Mouse (Mus musculus) lung, adult 2 months (tissue): ENCODE results near the gene Als2cr12. TPM values are rescaled to one million over a fixed set of nuclear protein-coding genes. Genes with fewer than 3 reads are reported as not detected.

Source experiments
- DNase-seq: peaks from one replicate; pipeline ENCODE4 v3.0.0; 2022
- H3K4me1 ChIP-seq: fragments of 200-500 bp; 2 replicates; pipeline ENCODE4 v1.6.1; 2011; ENCODE audit warnings: low read length; ENCODE audit not compliant: control insufficient read depth, insufficient read depth
- H3K4me3 ChIP-seq: fragments of 200-500 bp; replicated peaks from 2 replicates; pipeline ENCODE3; 2011; ENCODE audit warnings: low read depth, mild to moderate bottlenecking, control low read depth, low read length; ENCODE audit errors: extremely low read depth
- CTCF ChIP-seq: fragments of 200-500 bp; IDR thresholded peaks from 2 replicates; pipeline ENCODE4 v1.5.1; 2011; ENCODE audit warnings: mild to moderate bottlenecking, low read length, control low read depth; ENCODE audit not compliant: insufficient read depth
- POLR2A ChIP-seq: fragments of 200-500 bp; IDR thresholded peaks from 2 replicates; pipeline ENCODE4 v1.6.1; 2011; ENCODE audit warnings: low read depth, mild to moderate bottlenecking, control low read depth, low read length, borderline replicate concordance; ENCODE audit errors: extremely low read depth
- WGBS: fragments of 180-500 bp; shearing (Covaris S2); methylation state at CpG from one replicate; pipeline ENCODE4 v1.1.7; 2018; 5-methylcytosine and 5-hydroxymethylcytosine counted together
- polyA plus RNA-seq: library from polyadenylated mRNA; depleted of rRNA; stranded (reverse); fragments of >200 nt; gene quantifications from 2 replicates; pipeline ENCODE4 v1.2.3, GENCODE M21; 2012

The Als2cr12 gene
- polyA plus RNA-seq, 1 experiment = 0.14 TPM

- WGBS = 84% methylated on average over 10 of the region's 10 CpGs
- no peak for DNase-seq
- no peak overlapping the region for H3K4me3 ChIP-seq
- TF ChIP-seq CTCF (no peak), POLR2A (no peak)
- peaks cover 17% of the 10 kb centered on the region for H3K4me1 ChIP-seq
These were observed 32.2 kb upstream of the Als2cr12 start for GRCm38 (mm10) chr1:58727747-58728589.

- no peak for DNase-seq
- H3K4me1 ChIP-seq = peaks cover 23% of the 10 kb centered on the region
- 67% methylated on average over 1 of the region's 1 CpGs for WGBS
- no peak overlapping the region for H3K4me3 ChIP-seq
- no peak for TF ChIP-seq POLR2A
- no peak for TF ChIP-seq CTCF
These were observed 31.4 kb upstream of the Als2cr12 start for GRCm38 (mm10) chr1:58727019-58727746.

- 60% methylated on average over 5 of the region's 5 CpGs for WGBS
- TF ChIP-seq POLR2A = no peak
- no peak for TF ChIP-seq CTCF
- H3K4me1 ChIP-seq = peaks cover 31% of the 10 kb centered on the region
- no peak overlapping the region for H3K4me3 ChIP-seq
- DNase-seq = no peak
These were observed 30.0 kb upstream of the Als2cr12 start for GRCm38 (mm10) chr1:58725767-58726166.

- TF ChIP-seq POLR2A = no peak
- no peak for TF ChIP-seq CTCF
- DNase-seq = no peak
- Histone ChIP-seq H3K4me1 (peaks cover 34% of the 10 kb centered on the region), H3K4me3 (no peak overlapping the region)
These were observed 29.3 kb upstream of the Als2cr12 start for GRCm38 (mm10) chr1:58725095-58725494.

GRCm38 (mm10) chr1:58724533-58724932 lies 28.7 kb upstream of the Als2cr12 start:
- DNase-seq = no peak
- TF ChIP-seq CTCF (no peak), POLR2A (no peak)
- H3K4me1 ChIP-seq = peaks cover 37% of the 10 kb centered on the region
- 46% methylated on average over 7 of the region's 9 CpGs for WGBS
- no peak overlapping the region for H3K4me3 ChIP-seq

- whole genome bisulfite sequencing = 53% methylated on average over 7 of the region's 7 CpGs
- no peak for TF ChIP-seq CTCF
- TF ChIP-seq POLR2A = no peak
- Histone ChIP-seq H3K4me1 (peaks cover 37% of the 10 kb centered on the region), H3K4me3 (no peak overlapping the region)
- DNase-seq = no peak
These were observed 28.1 kb upstream of the Als2cr12 start for GRCm38 (mm10) chr1:58723809-58724405.

GRCm38 (mm10) chr1:58723062-58723808 lies 27.4 kb upstream of the Als2cr12 start:
- 60% methylated on average over 7 of the region's 7 CpGs for WGBS
- TF ChIP-seq CTCF = no peak
- no peak for TF ChIP-seq POLR2A
- Histone ChIP-seq H3K4me3 (no peak overlapping the region), H3K4me1 (peaks cover 37% of the 10 kb centered on the region)
- no peak for DNase-seq

GRCm38 (mm10) chr1:58722115-58722938 lies 26.5 kb upstream of the Als2cr12 start:
- DNase-seq = no peak
- 46% methylated on average over 11 of the region's 11 CpGs for WGBS
- Histone ChIP-seq H3K4me3 (no peak overlapping the region), H3K4me1 (peaks cover 29% of the 10 kb centered on the region)
- TF ChIP-seq POLR2A (no peak), CTCF (no peak)

GRCm38 (mm10) chr1:58720988-58721387 lies 25.2 kb upstream of the Als2cr12 start:
- no peak for DNase-seq
- Histone ChIP-seq H3K4me1 (peaks cover 32% of the 10 kb centered on the region), H3K4me3 (no peak overlapping the region)
- TF ChIP-seq POLR2A (no peak), CTCF (no peak)
- WGBS = 36% methylated on average over 4 of the region's 4 CpGs
